Mouse (Mus musculus) cerebral cortex, adult 2 months (tissue): ENCODE results near the gene Akap13.

Experiments used
- WGBS: fragments of 180-500 bp; shearing (Covaris S2); methylation state at CpG from one replicate; pipeline ENCODE4 v1.1.7; 2018; 5-methylcytosine and 5-hydroxymethylcytosine counted together

Akap13 gene

DNA sequence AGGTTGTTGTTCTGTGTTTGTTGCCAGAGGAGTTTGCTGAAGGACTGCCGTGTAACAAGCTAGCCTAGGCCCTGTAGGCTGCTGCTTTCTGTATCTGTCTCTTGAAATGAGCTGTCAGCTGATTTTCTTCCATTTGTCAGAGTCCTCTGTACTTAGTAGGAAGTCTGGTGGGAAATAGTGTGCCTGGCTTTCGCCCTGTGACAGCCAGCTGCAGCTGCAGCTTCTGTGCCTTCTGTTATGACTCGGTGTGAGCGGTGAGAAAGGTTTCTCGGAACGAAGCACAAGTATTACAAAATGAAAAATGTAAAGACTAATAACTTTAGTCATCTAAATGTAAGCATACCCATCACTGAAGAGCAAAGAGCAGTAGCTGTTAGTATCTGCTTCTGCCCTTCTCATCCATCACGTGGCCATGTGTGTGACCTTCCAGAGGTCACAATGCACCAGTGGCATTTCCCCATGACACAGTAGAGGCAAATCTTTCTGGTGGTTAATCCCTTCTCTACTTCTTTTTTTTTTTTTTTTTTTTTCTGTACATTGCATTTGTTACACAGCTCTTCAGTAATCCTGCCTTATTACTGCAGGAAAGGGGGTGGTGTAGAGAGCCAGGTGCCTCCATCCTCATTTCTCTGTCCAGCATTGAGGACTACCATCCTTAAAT, 289.8 kb downstream of the Akap13 start:
- WGBS = 77% methylated on average over 7 of the region's 7 CpGs

DNA sequence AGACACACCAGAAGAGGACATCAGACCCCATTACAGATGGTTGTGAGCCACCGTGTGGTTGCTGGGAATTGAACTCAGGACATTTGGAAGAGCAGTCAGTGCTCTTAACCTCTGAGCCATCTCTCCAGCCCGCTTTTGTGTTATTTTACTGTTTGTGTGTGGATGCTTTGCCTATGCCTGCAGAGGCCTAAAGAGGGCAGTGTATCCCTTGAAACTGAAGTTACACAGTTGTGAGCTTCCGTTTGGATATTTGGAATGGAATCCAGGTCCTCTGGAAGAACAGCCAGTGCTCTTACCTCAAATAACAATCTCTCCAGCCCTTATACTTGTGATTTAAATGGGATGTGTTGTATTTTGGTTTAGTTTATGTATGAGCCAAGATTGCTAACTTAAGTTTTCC, 290.6 kb downstream of the Akap13 start:
- WGBS = 68% methylated on average over 3 of the region's 3 CpGs

DNA sequence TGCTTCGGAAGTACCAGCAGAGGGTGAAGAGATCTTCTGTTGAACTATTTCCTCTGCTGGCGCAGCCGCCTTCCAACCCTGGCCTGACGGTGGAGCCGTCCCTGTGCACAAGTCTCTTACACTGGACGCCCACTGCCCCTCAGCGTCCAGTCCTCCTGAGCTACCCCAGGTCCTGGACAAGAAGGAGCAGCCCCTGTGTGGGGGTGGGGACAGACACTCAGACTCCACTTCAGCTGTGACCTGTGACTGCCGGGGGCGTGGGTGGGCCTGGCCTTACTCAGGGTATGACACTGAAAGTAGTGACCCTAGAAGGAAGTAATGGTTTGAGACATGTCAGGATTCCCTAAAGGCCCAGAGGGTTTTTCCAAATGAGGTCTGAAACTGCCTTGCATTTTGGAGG, 295.2 kb downstream of the Akap13 start:
- WGBS = 90% methylated on average over 9 of the region's 9 CpGs

DNA sequence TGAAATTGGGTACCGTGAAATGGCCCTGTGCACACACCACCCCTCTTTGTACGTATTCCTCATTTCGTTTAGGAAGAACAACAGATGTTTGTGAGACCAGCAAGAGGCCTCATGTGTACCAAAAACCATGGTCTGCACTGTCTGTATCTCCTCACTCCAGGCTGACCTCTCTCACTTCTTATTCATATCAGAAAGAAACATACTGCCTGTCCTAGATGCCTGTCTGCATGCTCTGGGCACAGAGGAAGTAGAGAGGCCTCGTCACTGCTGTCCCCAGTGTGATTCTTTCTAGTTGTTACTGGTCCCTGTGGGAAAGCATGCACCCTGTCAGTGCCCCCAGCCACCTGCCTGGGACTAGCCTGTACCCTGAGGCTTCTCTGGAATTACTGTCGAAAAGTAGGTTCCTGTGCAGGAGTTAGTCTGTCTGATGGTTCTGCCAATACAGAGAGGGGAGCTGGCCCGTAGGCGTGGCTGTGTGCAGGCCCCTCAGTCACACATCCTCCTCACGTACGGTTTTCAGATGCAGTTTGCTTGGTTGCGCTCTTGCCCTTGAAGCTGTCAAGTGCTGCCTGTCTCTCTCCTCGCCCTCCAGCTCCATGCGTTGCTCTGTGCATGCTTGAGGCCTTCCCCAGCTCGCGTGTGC, 295.9 kb downstream of the Akap13 start:
- WGBS = 88% methylated on average over 14 of the region's 14 CpGs

- 80% methylated on average over 22 of the region's 22 CpGs for WGBS
Observed at GRCm38 (mm10) chr7:75752442-75753191, 297.3 kb downstream of the Akap13 start.

DNA sequence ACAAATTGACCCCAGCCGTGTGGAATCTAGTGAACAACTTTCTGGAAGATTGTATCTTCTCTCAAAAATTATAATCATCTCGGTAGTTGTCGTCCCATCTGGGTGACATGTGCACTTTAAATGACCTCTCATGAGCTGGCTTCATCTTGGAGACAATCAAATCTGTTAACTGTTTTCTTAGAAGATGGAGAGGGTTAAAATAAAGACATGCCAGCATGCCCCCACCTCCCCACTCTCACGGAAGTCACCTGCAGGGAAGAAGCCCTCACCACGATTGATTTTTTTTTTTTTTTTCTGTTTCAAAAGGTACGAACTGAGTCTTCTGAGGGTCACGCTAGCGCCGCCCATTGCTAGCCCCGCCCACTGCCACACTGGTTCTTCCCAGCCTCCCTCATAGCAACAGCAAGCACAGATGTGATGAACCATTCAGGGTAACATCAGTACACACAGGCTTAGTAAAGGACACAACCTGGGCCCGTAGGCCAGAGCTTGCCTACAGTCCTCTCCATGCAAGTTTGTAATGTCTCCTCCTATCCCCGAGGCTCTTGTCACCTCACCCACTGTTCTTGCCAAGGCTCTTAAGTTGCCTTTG, 298.0 kb downstream of the Akap13 start:
- 65% methylated on average over 12 of the region's 12 CpGs for WGBS

DNA sequence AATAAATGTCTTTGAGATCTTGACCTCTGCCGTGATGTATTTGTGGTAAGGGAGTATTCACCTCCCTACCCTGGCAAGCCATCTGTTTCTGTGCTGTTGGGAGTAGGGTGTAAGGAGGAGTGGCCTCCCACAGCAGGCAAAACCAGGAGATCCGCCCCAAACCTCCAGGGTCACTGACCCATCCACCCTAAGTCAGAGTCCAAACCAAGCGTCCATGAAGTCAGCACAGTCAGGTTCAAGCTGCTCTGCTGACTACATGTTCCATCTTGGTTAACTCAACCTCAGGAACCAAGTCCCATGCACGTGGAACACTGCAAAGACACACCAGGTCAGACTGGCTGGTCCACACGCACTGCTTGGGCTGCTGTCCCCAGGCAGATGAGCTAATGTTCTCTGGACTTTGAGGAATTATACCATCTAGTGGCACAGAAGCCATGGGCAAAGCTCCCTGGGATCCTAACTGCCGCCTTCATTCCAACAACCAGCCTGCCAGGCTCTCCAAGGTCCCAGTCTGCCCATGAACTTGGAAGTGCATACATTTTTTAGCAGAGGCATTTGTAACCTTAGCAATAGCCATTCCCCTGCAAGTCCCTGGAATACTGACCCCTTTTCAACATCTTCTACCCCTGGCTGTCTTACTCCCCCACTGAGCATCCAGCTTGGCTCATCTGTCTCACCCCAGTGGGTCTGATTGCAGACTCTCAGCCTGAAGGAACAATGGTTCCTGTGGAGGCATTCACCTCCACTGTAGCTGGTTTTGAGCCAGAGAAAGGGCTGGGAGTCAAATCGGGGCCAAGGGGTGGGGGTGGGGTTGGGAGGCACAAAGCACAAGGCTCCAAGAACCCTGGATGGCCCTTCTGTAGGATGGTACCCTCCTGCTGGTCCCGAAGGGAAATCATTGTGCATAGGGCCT, 299.5 kb downstream of the Akap13 start:
- 67% methylated on average over 8 of the region's 8 CpGs for WGBS

- WGBS = 73% methylated on average over 8 of the region's 8 CpGs
Observed at GRCm38 (mm10) chr7:75755861-75756449, 300.6 kb downstream of the Akap13 start.

DNA sequence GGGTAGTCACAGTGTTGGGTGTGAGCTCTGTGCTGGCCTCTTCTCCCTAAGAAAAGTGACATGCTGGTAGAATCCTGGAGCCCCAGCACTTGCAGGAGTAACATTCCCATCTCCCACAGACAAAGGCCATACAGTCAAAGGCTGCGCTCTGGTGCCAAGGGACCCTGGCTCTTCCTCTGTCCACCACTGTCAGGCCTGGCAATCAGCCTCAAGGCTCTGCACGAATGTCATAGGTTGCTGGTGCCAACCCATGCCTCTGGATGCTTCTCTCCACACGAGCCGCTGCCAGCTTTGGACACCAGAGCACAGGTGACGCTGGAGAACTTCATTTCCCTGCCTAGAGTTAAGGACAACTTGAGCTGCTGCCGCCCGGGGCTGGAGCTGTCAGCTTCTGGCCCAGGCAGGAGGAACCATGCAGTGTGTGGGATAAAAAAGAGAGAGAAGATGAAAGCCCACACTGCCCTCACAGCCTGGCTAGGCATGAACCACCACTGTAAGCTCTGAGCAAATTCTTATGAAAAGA, 304.7 kb downstream of the Akap13 start:
- WGBS = 68% methylated on average over 7 of the region's 7 CpGs

GRCm38 (mm10) chr7:75760661-75761319, 305.5 kb downstream of the Akap13 start:
- WGBS = 78% methylated on average over 4 of the region's 4 CpGs

GRCm38 (mm10) chr7:75762225-75762624, 306.9 kb downstream of the Akap13 start:
- WGBS = 85% methylated on average over 2 of the region's 2 CpGs

- WGBS = 69% methylated on average over 1 of the region's 5 CpGs
Observed at GRCm38 (mm10) chr7:75767080-75767769, 311.9 kb downstream of the Akap13 start.

- 90% methylated on average over 2 of the region's 2 CpGs for WGBS
Observed at GRCm38 (mm10) chr7:75768169-75768568, 312.8 kb downstream of the Akap13 start.

GRCm38 (mm10) chr7:75769909-75770308, 314.6 kb downstream of the Akap13 start:
- 88% methylated on average over 9 of the region's 9 CpGs for WGBS

- 91% methylated on average over 18 of the region's 18 CpGs for WGBS
Observed at GRCm38 (mm10) chr7:75774095-75775078, 319.1 kb downstream of the Akap13 start.

GRCm38 (mm10) chr7:75778053-75778452, 322.7 kb downstream of the Akap13 start:
- WGBS = 97% methylated on average over 2 of the region's 2 CpGs

GRCm38 (mm10) chr7:75780812-75781211, 325.5 kb downstream of the Akap13 start:
- 39% methylated on average over 2 of the region's 5 CpGs for WGBS

DNA sequence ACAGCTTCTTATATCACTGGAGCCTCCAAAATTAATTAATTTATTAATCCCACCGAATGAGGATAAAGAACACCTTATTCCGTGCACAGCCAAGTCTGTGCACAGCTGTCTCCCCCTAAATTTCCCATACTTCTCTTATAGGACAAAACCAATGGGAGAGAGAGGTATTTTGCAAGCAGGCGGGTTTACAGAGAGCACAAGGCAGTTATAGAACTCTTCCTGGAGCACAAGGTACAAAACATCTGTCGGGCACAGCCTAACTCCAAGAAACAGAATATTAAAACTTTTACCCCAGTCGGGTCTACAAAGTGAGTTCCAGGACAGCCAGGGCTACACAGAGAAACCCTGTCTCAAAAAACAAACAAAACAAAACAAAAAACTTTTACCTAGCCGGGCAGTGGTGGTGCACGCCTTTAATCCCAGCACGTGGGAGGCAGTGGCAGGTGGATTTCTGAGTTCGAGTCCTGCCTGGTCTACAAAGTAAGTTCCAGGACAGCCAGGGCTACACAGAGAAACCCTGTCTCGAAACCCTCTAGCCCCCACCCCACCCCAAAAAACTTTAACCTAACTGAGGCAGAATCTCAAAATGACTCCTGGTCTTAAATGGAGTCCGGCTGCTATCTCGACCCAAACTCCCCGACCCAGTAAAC, 326.1 kb downstream of the Akap13 start:
- WGBS = 13% methylated on average over 13 of the region's 13 CpGs
